Mouse (Mus musculus) neural tube, embryonic 13.5 days (tissue): ENCODE results near the gene Dlg2. TPM values are rescaled to one million over a fixed set of nuclear protein-coding genes. Genes with fewer than 3 reads are reported as not detected.

ENCODE experiments used
- ATAC-seq: fragments of 200-750 bp; cut with Nextera tagmentation; 2 replicates; pipeline ENCODE4 v1.8.0; 2017; ENCODE audit warnings: low read depth, mild to moderate bottlenecking, moderate TSS enrichment, moderate library complexity
- H3K27ac ChIP-seq: fragments of 300-500 bp; sonication (generic); replicated peaks from 2 replicates; pipeline ENCODE4 v1.5.1; 2015; ENCODE audit warnings: moderate library complexity, mild to moderate bottlenecking, inconsistent platforms
- H3K27me3 ChIP-seq: fragments of 300-500 bp; sonication (generic); 2 replicates; pipeline ENCODE4 v1.6.1; 2015; ENCODE audit warnings: mild to moderate bottlenecking, inconsistent platforms
- H3K36me3 ChIP-seq: fragments of 300-500 bp; sonication (generic); 2 replicates; pipeline ENCODE4 v1.6.1; 2015; ENCODE audit warnings: mild to moderate bottlenecking, inconsistent platforms
- H3K4me1 ChIP-seq: fragments of 300-500 bp; sonication (generic); replicated peaks from 2 replicates; pipeline ENCODE4 v1.6.1; 2015; ENCODE audit warnings: inconsistent platforms
- H3K4me2 ChIP-seq: fragments of 300-500 bp; sonication (generic); 2 replicates; pipeline ENCODE4 v1.6.1; 2015; ENCODE audit warnings: inconsistent platforms, mild to moderate bottlenecking, moderate library complexity
- H3K4me3 ChIP-seq: fragments of 300-500 bp; sonication (generic); 2 replicates; pipeline ENCODE4 v1.5.1; 2015; ENCODE audit warnings: mild to moderate bottlenecking, inconsistent platforms
- H3K9ac ChIP-seq: fragments of 300-500 bp; sonication (generic); 2 replicates; pipeline ENCODE4 v1.6.1; 2015; ENCODE audit warnings: moderate library complexity, mild to moderate bottlenecking, inconsistent platforms
- H3K9me3 ChIP-seq: fragments of 300-500 bp; sonication (generic); 2 replicates; pipeline ENCODE4 v1.6.1; 2016; ENCODE audit warnings: inconsistent platforms
- WGBS: fragments of 180-500 bp; shearing (Covaris S2); methylation state at CpG from one replicate; pipeline ENCODE4 v1.1.7; 2015; 5-methylcytosine and 5-hydroxymethylcytosine counted together
- polyA plus RNA-seq: library from polyadenylated mRNA; unstranded; fragments of >200 nt; fragmentation: Nextera tagmentation; extraction: Ambion mirVana; gene quantifications from 2 replicates; pipeline ENCODE4 v1.2.1, GENCODE M21; 2015

Dlg2 gene
- polyA plus RNA-seq, 1 experiment from 2014 or later = 13.9 TPM

GRCm38 (mm10) chr7:91262031-91262951 lies 785.8 kb downstream of the Dlg2 start:
- H3K4me3 ChIP-seq = peak overlapping the region; percentile 56
- peak overlapping the region; percentile 49 for H3K27ac ChIP-seq
- no peaks in the 10 kb centered on the region for H3K9me3 ChIP-seq
- peaks cover 14% of the 10 kb centered on the region for H3K4me1 ChIP-seq
- ATAC-seq = peak; percentile 93
- under 1% methylated on average over 34 of the region's 34 CpGs for WGBS
- peaks cover 3% of the 10 kb centered on the region; the same call in 1 of the 2 replicates for H3K27me3 ChIP-seq
- H3K4me2 ChIP-seq = peak overlapping the region; percentile 83
- H3K9ac ChIP-seq = peak overlapping the region; percentile 70
- no peaks in the 10 kb centered on the region for H3K36me3 ChIP-seq

- H3K36me3 ChIP-seq = no peaks in the 10 kb centered on the region
- 4% methylated on average over 9 of the region's 9 CpGs for WGBS
- peak overlapping the region; percentile 49; the same call in 1 of the 2 replicates for H3K27ac ChIP-seq
These were observed 786.5 kb downstream of the Dlg2 start for GRCm38 (mm10) chr7:91262998-91263397.

GRCm38 (mm10) chr7:91267764-91268163 lies 791.3 kb downstream of the Dlg2 start:
- ATAC-seq = no peak
- Histone ChIP-seq H3K9me3 (no peaks in the 10 kb centered on the region), H3K27ac (no peak overlapping the region), H3K36me3 (no peaks in the 10 kb centered on the region), H3K9ac (no peak overlapping the region), H3K4me2 (no peak overlapping the region), H3K4me1 (peaks cover 8% of the 10 kb centered on the region; the same call in 1 of the 2 replicates), H3K27me3 (peaks cover 3% of the 10 kb centered on the region; the same call in 1 of the 2 replicates), H3K4me3 (no peak overlapping the region)
- 42% methylated on average over 1 of the region's 1 CpGs for WGBS

More at GRCm38 (mm10) chr7:91262998-91263397, 786.5 kb downstream of the Dlg2 start:
- peaks cover 14% of the 10 kb centered on the region for H3K4me1 ChIP-seq
- peak overlapping the region; percentile 70 for H3K9ac ChIP-seq
- no peaks in the 10 kb centered on the region for H3K9me3 ChIP-seq
- H3K4me3 ChIP-seq = peak overlapping the region; percentile 56
- peaks cover 3% of the 10 kb centered on the region; the same call in 1 of the 2 replicates for H3K27me3 ChIP-seq
- peak overlapping the region; percentile 83 for H3K4me2 ChIP-seq
- ATAC-seq = 0 out of 2 replicates have a peak, but pooled peaks have one; percentile 14

- Histone ChIP-seq H3K27ac (no peak overlapping the region), H3K4me1 (no peaks in the 10 kb centered on the region)
- ATAC-seq = no peak
These were observed 807.7 kb downstream of the Dlg2 start for GRCm38 (mm10) chr7:91284167-91284566.

GRCm38 (mm10) chr7:91288324-91288723 lies 811.9 kb downstream of the Dlg2 start:
- Histone ChIP-seq H3K9ac (no peak overlapping the region), H3K27me3 (no peaks in the 10 kb centered on the region), H3K4me1 (no peaks in the 10 kb centered on the region), H3K36me3 (no peaks in the 10 kb centered on the region), H3K4me2 (no peak overlapping the region), H3K27ac (no peak overlapping the region), H3K9me3 (no peaks in the 10 kb centered on the region), H3K4me3 (no peak overlapping the region)
- ATAC-seq = no peak
- WGBS = 71% methylated on average over 3 of the region's 3 CpGs

More at GRCm38 (mm10) chr7:91284167-91284566, 807.7 kb downstream of the Dlg2 start:
- H3K4me3 ChIP-seq = no peak overlapping the region
- 91% methylated on average over 3 of the region's 3 CpGs for WGBS
- no peak overlapping the region for H3K9ac ChIP-seq
- H3K36me3 ChIP-seq = no peaks in the 10 kb centered on the region
- H3K27me3 ChIP-seq = no peaks in the 10 kb centered on the region
- H3K4me2 ChIP-seq = no peak overlapping the region
- H3K9me3 ChIP-seq = no peaks in the 10 kb centered on the region

- Histone ChIP-seq H3K27ac (no peak overlapping the region), H3K4me1 (no peaks in the 10 kb centered on the region), H3K36me3 (no peaks in the 10 kb centered on the region), H3K4me2 (no peak overlapping the region), H3K9me3 (no peaks in the 10 kb centered on the region), H3K27me3 (no peaks in the 10 kb centered on the region), H3K9ac (no peak overlapping the region), H3K4me3 (no peak overlapping the region)
- WGBS = 82% methylated on average over 2 of the region's 2 CpGs
- ATAC-seq = no peak
These were observed 819.7 kb downstream of the Dlg2 start for GRCm38 (mm10) chr7:91296127-91296526.

GRCm38 (mm10) chr7:91311177-91311576 lies 834.7 kb downstream of the Dlg2 start:
- no peaks in the 10 kb centered on the region for H3K36me3 ChIP-seq
- H3K4me3 ChIP-seq = no peak overlapping the region
- no peak for ATAC-seq
- no peak overlapping the region for H3K27ac ChIP-seq
- H3K4me2 ChIP-seq = no peak overlapping the region
- H3K9me3 ChIP-seq = no peaks in the 10 kb centered on the region
- H3K27me3 ChIP-seq = no peaks in the 10 kb centered on the region
- no peaks in the 10 kb centered on the region for H3K4me1 ChIP-seq
- 86% methylated on average over 5 of the region's 5 CpGs for WGBS
- H3K9ac ChIP-seq = no peak overlapping the region

- H3K27ac ChIP-seq = no peak overlapping the region
- H3K4me2 ChIP-seq = no peak overlapping the region
- H3K9me3 ChIP-seq = no peaks in the 10 kb centered on the region
- H3K36me3 ChIP-seq = no peaks in the 10 kb centered on the region
- H3K27me3 ChIP-seq = no peaks in the 10 kb centered on the region
- H3K9ac ChIP-seq = no peak overlapping the region
- no peak overlapping the region for H3K4me3 ChIP-seq
- no peak for ATAC-seq
- no peaks in the 10 kb centered on the region for H3K4me1 ChIP-seq
These were observed 868.6 kb downstream of the Dlg2 start for GRCm38 (mm10) chr7:91345073-91345472.

- Histone ChIP-seq H3K9me3 (no peaks in the 10 kb centered on the region), H3K9ac (no peak overlapping the region), H3K4me1 (no peaks in the 10 kb centered on the region), H3K4me2 (no peak overlapping the region), H3K36me3 (no peaks in the 10 kb centered on the region), H3K4me3 (no peak overlapping the region), H3K27me3 (no peaks in the 10 kb centered on the region), H3K27ac (no peak overlapping the region)
- no peak for ATAC-seq
- WGBS = 53% methylated on average over 10 of the region's 10 CpGs
These were observed 893.4 kb downstream of the Dlg2 start for GRCm38 (mm10) chr7:91369821-91370321.

- Histone ChIP-seq H3K4me2 (no peak overlapping the region), H3K27me3 (no peaks in the 10 kb centered on the region), H3K9ac (no peak overlapping the region), H3K27ac (no peak overlapping the region), H3K4me1 (no peaks in the 10 kb centered on the region), H3K9me3 (no peaks in the 10 kb centered on the region), H3K4me3 (no peak overlapping the region), H3K36me3 (no peaks in the 10 kb centered on the region)
- ATAC-seq = no peak
- WGBS = 82% methylated on average over 3 of the region's 3 CpGs
These were observed 905.8 kb downstream of the Dlg2 start for GRCm38 (mm10) chr7:91382281-91382680.

GRCm38 (mm10) chr7:91383873-91384272 lies 907.4 kb downstream of the Dlg2 start:
- Histone ChIP-seq H3K9ac (no peak overlapping the region), H3K27me3 (no peaks in the 10 kb centered on the region), H3K9me3 (no peaks in the 10 kb centered on the region), H3K36me3 (no peaks in the 10 kb centered on the region), H3K4me2 (no peak overlapping the region), H3K4me3 (no peak overlapping the region), H3K4me1 (no peaks in the 10 kb centered on the region), H3K27ac (no peak overlapping the region)
- no peak for ATAC-seq
- 60% methylated on average over 1 of the region's 1 CpGs for WGBS

GRCm38 (mm10) chr7:91389272-91389671 lies 912.8 kb downstream of the Dlg2 start:
- no peak overlapping the region for H3K4me2 ChIP-seq
- 88% methylated on average over 5 of the region's 5 CpGs for WGBS
- H3K9ac ChIP-seq = no peak overlapping the region
- no peaks in the 10 kb centered on the region for H3K36me3 ChIP-seq
- no peak for ATAC-seq
- H3K27me3 ChIP-seq = no peaks in the 10 kb centered on the region
- H3K4me3 ChIP-seq = no peak overlapping the region
- H3K4me1 ChIP-seq = no peaks in the 10 kb centered on the region
- no peak overlapping the region for H3K27ac ChIP-seq
- H3K9me3 ChIP-seq = no peaks in the 10 kb centered on the region
